Mouse (Mus musculus): ENCODE data around the gene Pax2. TPM values are rescaled to one million over a fixed set of nuclear protein-coding genes. Genes with fewer than 3 reads are reported as not detected.
A peak's percentile ranks its signal among the peaks of the same experiment; 100 is the strongest.

The Pax2 gene
- polyA plus RNA-seq, 1 experiment from 2014 or later = 29.6 TPM

DNA sequence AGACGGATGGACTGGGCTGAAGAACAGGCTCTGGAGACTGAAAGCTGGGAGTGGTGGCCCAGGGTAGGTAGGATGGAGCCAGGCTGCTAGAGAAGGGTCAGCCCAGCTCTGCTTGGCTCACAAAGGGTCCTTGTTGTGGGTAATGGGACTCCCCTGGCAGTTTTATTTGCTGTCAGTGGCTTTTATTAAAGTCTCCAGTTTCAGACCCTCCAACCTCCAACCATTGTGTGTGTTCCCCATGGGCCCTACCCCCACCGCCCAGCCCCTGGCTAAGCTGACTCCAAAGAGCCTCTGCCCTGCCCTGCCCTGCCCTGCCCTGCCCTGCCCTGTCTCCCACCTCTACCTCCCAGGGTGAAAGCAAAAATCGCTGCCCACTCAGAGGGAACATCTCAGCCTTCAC, 128.5 kb downstream of the Pax2 start:
- Histone ChIP-seq H3K4me1 (replicated peaks; ENCODE audit: insufficient read depth, low read length) (peaks cover 4% of the 10 kb centered on the region; the same call in 1 of the 2 replicates), H3K27me3 (ENCODE audit: insufficient read depth, low read length) (peaks cover 11% of the 10 kb centered on the region; the same call in 1 of the 2 replicates), H3K9me3 (replicated peaks; ENCODE audit: low read length) (no peaks in the 10 kb centered on the region), H3K36me3 (ENCODE audit: insufficient read depth, low read length) (no peaks in the 10 kb centered on the region), H3K27ac (no peak overlapping the region), H3K4me3 (replicated peaks; ENCODE audit: low read depth, low read length) (no peak overlapping the region), H3K9ac (ENCODE audit: low read depth, low read length) (no peak overlapping the region), H3K4me2 (ENCODE audit: low read length) (no peak overlapping the region)
- 33% methylated on average over 3 of the region's 3 CpGs for WGBS
- ATAC-seq (replicated peaks; ENCODE audit: low FRiP score, low read depth) = no peak
- peak; percentile 52 for DNase-seq (ENCODE audit: low spot score)
- no peak for TF ChIP-seq CTCF (IDR thresholded peaks at IDR 0.05; ENCODE audit: low read depth)

DNA sequence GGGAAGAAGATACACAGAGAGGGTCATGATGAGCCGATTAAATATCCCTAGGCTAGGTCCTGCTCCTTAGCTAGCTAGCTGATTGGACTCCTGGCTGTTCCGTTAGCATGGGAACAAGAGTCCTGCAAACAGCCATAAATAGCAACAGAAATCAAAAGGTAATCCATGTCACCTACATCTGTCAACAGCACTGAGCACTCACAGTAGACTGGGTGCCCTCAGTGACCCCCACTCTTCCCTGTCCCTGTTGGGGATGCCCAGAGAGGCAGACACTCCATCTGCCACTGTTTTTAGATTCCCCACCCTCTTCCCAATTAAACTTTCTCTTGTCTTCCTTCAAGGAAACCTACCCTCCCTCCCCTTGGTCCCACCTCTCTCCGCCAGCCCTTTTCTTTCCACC, 130.6 kb downstream of the Pax2 start:
- no peak overlapping the region for H3K9ac ChIP-seq (ENCODE audit: low read depth, low read length)
- H3K27ac ChIP-seq = no peak overlapping the region
- H3K27me3 ChIP-seq (ENCODE audit: insufficient read depth, low read length) = peaks cover 11% of the 10 kb centered on the region; the same call in 1 of the 2 replicates
- no peaks in the 10 kb centered on the region for H3K36me3 ChIP-seq (ENCODE audit: insufficient read depth, low read length)
- ATAC-seq (replicated peaks; ENCODE audit: low FRiP score, low read depth) (no peak), DNase-seq (ENCODE audit: low spot score) (no peak)
- no peaks in the 10 kb centered on the region for H3K9me3 ChIP-seq (replicated peaks; ENCODE audit: low read length)
- no peak overlapping the region for H3K4me3 ChIP-seq (replicated peaks; ENCODE audit: low read depth, low read length)
- no peak for TF ChIP-seq CTCF (IDR thresholded peaks at IDR 0.05; ENCODE audit: low read depth)
- 36% methylated on average over 3 of the region's 3 CpGs for WGBS
- peaks cover 9% of the 10 kb centered on the region for H3K4me1 ChIP-seq (replicated peaks; ENCODE audit: insufficient read depth, low read length)
- no peak overlapping the region for H3K4me2 ChIP-seq (ENCODE audit: low read length)

Small RNA genes within 50 kb of the gene (microRNA-seq; reads per million reads assigned to microRNA genes)
- gene Mir6405 = not detected

Other genes starting within 250 kb of the Pax2 start
- gene Sec31b, start 210.2 kb upstream of the Pax2 start, polyA plus RNA-seq (2015; fragmentation: Nextera tagmentation; extraction: Ambion mirVana) = 1.0 and 1.2 TPM in 2 replicates
- gene Gm20538, start 203.2 kb upstream of the Pax2 start, polyA plus RNA-seq (2015; fragmentation: Nextera tagmentation; extraction: Ambion mirVana) = 1.2 TPM in 1 of 2 replicates, not detected in the other
- gene Ndufb8, start 200.6 kb upstream of the Pax2 start, polyA plus RNA-seq (2015; fragmentation: Nextera tagmentation; extraction: Ambion mirVana) = 963 and 1,015 TPM in 2 replicates
- gene Hif1an, start 193.2 kb upstream of the Pax2 start, polyA plus RNA-seq (2015; fragmentation: Nextera tagmentation; extraction: Ambion mirVana) = 16.4 and 18.0 TPM in 2 replicates
- 19.4 and 21.7 TPM in 2 replicates for gene Slf2, start 175.1 kb downstream of the Pax2 start, polyA plus RNA-seq (2015; fragmentation: Nextera tagmentation; extraction: Ambion mirVana)
- 3.2 and 3.7 TPM in 2 replicates for gene Sema4g, start 233.1 kb downstream of the Pax2 start, polyA plus RNA-seq (2015; fragmentation: Nextera tagmentation; extraction: Ambion mirVana)
- 15.7 and 19.4 TPM in 2 replicates for gene Twnk, start 249.6 kb downstream of the Pax2 start, polyA plus RNA-seq (2015; fragmentation: Nextera tagmentation; extraction: Ambion mirVana)